Mouse (Mus musculus): ENCODE measurements around the gene Tgoln1. TPM values are rescaled to one million over a fixed set of nuclear protein-coding genes. Genes with fewer than 3 reads are reported as not detected.

Gene Tgoln1
- polyA plus RNA-seq, 1 experiment from 2014 or later = 42.1 TPM

DNA sequence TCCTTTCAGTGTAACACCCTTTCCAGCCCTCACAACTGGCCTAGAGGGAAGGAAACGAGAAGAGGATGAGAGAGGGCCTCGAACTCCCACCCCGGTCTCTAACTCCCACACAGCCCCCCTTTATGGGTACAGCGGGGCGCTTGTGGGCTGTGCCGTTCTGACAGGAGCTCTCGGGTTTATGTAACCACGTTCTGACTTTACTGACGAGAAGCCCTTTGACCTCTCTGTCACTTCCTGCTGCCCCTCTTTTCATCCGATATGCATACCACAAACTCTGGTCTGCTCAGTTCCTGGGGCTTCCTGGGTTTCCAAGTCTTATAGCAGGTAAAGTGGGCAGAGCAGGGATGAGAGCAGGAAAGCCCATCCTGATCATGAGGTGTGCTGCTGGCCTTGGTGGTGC lies 17.5 kb upstream of the Tgoln1 start:
- no peak for ATAC-seq (ENCODE audit: low read depth)

DNA sequence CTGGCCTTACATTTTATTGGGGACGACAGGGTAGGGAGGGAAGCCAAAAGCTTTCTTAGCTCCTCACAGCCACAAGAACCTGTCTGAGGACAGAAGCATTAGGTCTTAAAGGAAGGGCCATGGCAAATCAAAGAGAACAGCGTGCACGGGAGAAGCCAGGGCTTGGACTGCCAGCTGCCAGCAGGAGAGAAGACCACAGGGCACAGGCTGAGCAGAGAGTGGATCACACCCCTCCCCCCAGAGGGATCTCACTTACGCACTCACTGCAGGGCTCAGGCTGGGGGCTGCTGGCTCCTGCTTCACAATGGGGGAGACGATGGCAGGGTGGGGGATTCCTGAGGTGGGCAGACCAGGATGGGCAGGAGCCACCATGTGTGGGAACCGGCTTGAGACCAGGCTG lies 14.9 kb upstream of the Tgoln1 start:
- 69% methylated on average over 6 of the region's 6 CpGs for WGBS
- Histone ChIP-seq H3K4me1 (ENCODE audit: control insufficient read depth, insufficient read depth, low read length) (no peaks in the 10 kb centered on the region), H3K27ac (ENCODE audit: low read depth, low read length) (no peak overlapping the region), H3K9me3 (ENCODE audit: control insufficient read depth, low read length) (no peaks in the 10 kb centered on the region), H3K27me3 (ENCODE audit: control insufficient read depth, insufficient read depth, low read length) (no peaks in the 10 kb centered on the region), H3K4me3 (ENCODE audit: low read depth, low read length) (no peak overlapping the region), H3K4me2 (ENCODE audit: low read depth, low read length) (no peak overlapping the region), H3K9ac (replicated peaks; ENCODE audit: low read depth, low read length) (no peak overlapping the region), H3K36me3 (ENCODE audit: control insufficient read depth, insufficient read depth, low read length) (0 out of 2 replicates have a peak, but pooled peaks cover 3% of the 10 kb centered on the region)
- no peak for ATAC-seq (ENCODE audit: low read depth)

More for the DNA sequence above, 17.5 kb upstream of the Tgoln1 start:
- Histone ChIP-seq H3K9me3 (ENCODE audit: control insufficient read depth, low read length) (no peaks in the 10 kb centered on the region), H3K4me2 (ENCODE audit: low read depth, low read length) (no peak overlapping the region), H3K4me1 (ENCODE audit: control insufficient read depth, insufficient read depth, low read length) (no peaks in the 10 kb centered on the region), H3K27ac (ENCODE audit: low read depth, low read length) (no peak overlapping the region), H3K36me3 (ENCODE audit: control insufficient read depth, insufficient read depth, low read length) (no peaks in the 10 kb centered on the region), H3K4me3 (ENCODE audit: low read depth, low read length) (no peak overlapping the region), H3K27me3 (ENCODE audit: control insufficient read depth, insufficient read depth, low read length) (no peaks in the 10 kb centered on the region), H3K9ac (replicated peaks; ENCODE audit: low read depth, low read length) (no peak overlapping the region)
- WGBS = 79% methylated on average over 10 of the region's 10 CpGs

DNA sequence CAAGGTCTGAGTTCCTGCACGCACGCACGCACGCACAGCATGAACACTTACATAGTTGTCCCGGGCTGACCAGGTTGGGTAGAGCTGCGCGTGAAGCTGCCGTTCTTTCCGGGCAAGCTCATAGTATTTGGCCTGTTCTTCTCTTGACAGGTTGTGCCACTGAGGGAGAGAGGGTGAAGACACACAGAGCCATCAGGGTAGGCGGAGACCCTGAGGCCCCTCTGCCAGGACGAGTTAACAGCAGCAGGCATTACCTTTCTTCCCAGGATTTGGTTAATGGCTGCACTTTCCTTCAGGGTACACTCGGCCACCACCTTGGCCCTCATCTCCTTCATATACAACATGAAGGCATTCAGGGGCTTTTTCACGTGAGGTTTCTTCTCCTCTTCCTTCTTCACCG lies 14.2 kb upstream of the Tgoln1 start:
- 91% methylated on average over 14 of the region's 14 CpGs for WGBS

DNA sequence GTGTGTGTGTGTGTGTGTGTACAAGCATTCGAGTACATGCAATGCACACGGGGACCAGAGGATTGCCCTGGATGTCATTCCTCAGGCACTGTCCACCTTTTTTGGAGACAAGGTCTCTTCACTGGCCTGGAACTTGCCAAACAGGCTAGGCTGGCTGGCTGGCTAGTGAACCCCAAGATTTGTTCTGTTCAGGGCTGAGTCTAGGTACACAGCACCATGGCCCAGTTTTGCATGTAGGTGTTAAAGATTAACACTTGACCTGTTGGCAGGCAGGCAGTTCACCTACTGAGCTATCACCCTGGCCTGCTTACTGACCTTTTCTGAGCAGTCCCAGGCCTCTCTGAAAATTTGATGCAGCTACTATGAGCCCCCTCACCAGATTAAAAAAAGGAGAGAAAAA lies 13.6 kb upstream of the Tgoln1 start:
- 96% methylated on average over 2 of the region's 2 CpGs for WGBS

More for the DNA sequence above, 14.2 kb upstream of the Tgoln1 start:
- no peak for ATAC-seq (ENCODE audit: low read depth)
- Histone ChIP-seq H3K27ac (ENCODE audit: low read depth, low read length) (no peak overlapping the region), H3K9ac (replicated peaks; ENCODE audit: low read depth, low read length) (no peak overlapping the region), H3K4me3 (ENCODE audit: low read depth, low read length) (no peak overlapping the region), H3K36me3 (ENCODE audit: control insufficient read depth, insufficient read depth, low read length) (0 out of 2 replicates have a peak, but pooled peaks cover 3% of the 10 kb centered on the region), H3K27me3 (ENCODE audit: control insufficient read depth, insufficient read depth, low read length) (no peaks in the 10 kb centered on the region), H3K4me1 (ENCODE audit: control insufficient read depth, insufficient read depth, low read length) (no peaks in the 10 kb centered on the region), H3K4me2 (ENCODE audit: low read depth, low read length) (no peak overlapping the region), H3K9me3 (ENCODE audit: control insufficient read depth, low read length) (no peaks in the 10 kb centered on the region)

DNA sequence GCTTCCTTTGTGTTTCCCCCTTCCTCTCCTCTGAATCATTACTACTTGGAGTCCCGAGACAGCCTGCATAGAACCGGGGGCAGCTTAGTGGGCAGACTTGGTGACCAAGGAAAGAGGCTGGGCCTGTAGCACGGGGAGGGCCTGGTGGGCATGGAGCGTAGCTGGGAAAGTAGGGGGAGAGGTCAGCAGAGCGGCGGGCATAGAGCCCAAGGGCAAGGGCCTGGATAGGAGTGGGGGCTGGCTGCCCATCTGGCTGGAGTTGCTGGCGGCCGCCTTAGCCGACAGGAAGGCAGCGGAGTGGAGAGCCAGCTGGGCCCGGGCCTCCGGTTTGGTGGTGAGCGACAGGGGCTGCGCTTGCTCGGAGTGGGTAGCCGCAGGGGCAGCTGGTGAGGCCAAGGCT lies 10.5 kb upstream of the Tgoln1 start:
- 81% methylated on average over 16 of the region's 16 CpGs for WGBS
- 0 out of 2 replicates have a peak, but pooled peaks cover 3% of the 10 kb centered on the region for H3K36me3 ChIP-seq (ENCODE audit: control insufficient read depth, insufficient read depth, low read length)
- no peaks in the 10 kb centered on the region for H3K27me3 ChIP-seq (ENCODE audit: control insufficient read depth, insufficient read depth, low read length)
- no peak overlapping the region for H3K27ac ChIP-seq (ENCODE audit: low read depth, low read length)
- no peak overlapping the region; the same call in 1 of the 2 replicates for H3K9ac ChIP-seq (replicated peaks; ENCODE audit: low read depth, low read length)
- H3K4me3 ChIP-seq (ENCODE audit: low read depth, low read length) = no peak overlapping the region
- no peak for ATAC-seq (ENCODE audit: low read depth)
- H3K4me1 ChIP-seq (ENCODE audit: control insufficient read depth, insufficient read depth, low read length) = no peaks in the 10 kb centered on the region
- no peak overlapping the region for H3K4me2 ChIP-seq (ENCODE audit: low read depth, low read length)
- H3K9me3 ChIP-seq (ENCODE audit: control insufficient read depth, low read length) = no peaks in the 10 kb centered on the region

More for the DNA sequence above, 13.6 kb upstream of the Tgoln1 start:
- Histone ChIP-seq H3K27me3 (ENCODE audit: control insufficient read depth, insufficient read depth, low read length) (no peaks in the 10 kb centered on the region), H3K36me3 (ENCODE audit: control insufficient read depth, insufficient read depth, low read length) (0 out of 2 replicates have a peak, but pooled peaks cover 3% of the 10 kb centered on the region), H3K4me1 (ENCODE audit: control insufficient read depth, insufficient read depth, low read length) (no peaks in the 10 kb centered on the region), H3K9me3 (ENCODE audit: control insufficient read depth, low read length) (no peaks in the 10 kb centered on the region), H3K27ac (ENCODE audit: low read depth, low read length) (no peak overlapping the region), H3K4me2 (ENCODE audit: low read depth, low read length) (no peak overlapping the region), H3K4me3 (ENCODE audit: low read depth, low read length) (no peak overlapping the region), H3K9ac (replicated peaks; ENCODE audit: low read depth, low read length) (no peak overlapping the region)
- ATAC-seq (ENCODE audit: low read depth) = no peak

DNA sequence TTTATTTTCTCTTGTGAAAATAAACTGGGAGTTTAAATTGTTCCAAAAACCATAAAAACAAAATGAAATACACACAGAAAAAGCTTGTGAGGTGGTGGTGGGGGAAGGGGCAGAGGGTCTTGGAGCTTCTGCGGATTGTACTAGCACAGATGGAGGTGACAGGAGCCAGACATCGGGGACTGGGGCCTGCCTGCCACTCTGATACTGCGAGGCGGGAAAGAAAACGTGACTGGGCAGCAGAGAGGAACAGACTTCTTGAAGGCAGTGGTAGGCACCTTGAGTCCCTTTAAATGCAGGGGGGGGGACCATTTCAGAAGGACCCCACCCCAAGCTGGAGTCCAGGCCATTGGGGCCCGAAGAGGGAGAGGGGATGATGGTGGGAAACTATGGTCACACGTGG lies 9.6 kb upstream of the Tgoln1 start:
- no peaks in the 10 kb centered on the region for H3K9me3 ChIP-seq (ENCODE audit: control insufficient read depth, low read length)
- no peaks in the 10 kb centered on the region for H3K27me3 ChIP-seq (ENCODE audit: control insufficient read depth, insufficient read depth, low read length)
- no peak overlapping the region for H3K27ac ChIP-seq (ENCODE audit: low read depth, low read length)
- no peak overlapping the region for H3K9ac ChIP-seq (replicated peaks; ENCODE audit: low read depth, low read length)
- H3K36me3 ChIP-seq (ENCODE audit: control insufficient read depth, insufficient read depth, low read length) = 0 out of 2 replicates have a peak, but pooled peaks cover 3% of the 10 kb centered on the region
- H3K4me1 ChIP-seq (ENCODE audit: control insufficient read depth, insufficient read depth, low read length) = no peaks in the 10 kb centered on the region
- no peak overlapping the region for H3K4me3 ChIP-seq (ENCODE audit: low read depth, low read length)
- 94% methylated on average over 7 of the region's 7 CpGs for WGBS
- no peak for ATAC-seq (ENCODE audit: low read depth)
- H3K4me2 ChIP-seq (ENCODE audit: low read depth, low read length) = no peak overlapping the region

DNA sequence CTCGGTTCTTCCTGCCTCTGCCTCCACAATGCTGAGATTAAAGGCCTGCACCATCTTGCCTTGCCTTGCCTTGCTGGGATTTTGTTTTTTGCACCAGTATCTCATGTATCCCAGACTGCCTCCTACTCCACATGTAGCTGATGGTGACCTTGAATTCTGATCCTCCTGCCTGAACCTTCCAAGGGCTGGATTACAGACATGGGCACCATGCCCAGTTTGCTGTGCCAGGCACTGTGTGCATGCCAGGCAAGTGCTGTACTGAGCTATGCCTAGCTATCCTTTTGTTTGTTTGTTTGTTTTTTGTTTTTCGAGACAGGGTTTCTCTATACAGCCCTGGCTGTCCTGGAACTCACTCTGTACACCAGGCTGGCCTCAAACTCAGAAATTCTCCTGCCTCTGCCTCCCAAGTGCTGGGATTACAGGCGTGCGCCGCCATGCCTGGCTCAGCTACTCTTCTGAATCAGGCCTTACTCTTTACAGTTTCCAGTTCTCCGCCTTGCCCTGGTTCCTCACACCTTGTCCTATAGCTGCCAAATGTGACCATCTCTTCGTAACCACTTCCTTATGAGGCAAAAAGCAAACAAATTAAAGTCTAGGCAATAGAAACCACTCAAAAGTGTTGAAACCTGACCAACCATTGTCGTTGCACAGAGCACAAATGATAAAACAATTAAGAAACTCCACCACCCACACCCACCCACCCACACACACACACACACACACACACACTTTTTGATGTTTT lies 7.0 kb upstream of the Tgoln1 start:
- Histone ChIP-seq H3K27ac (ENCODE audit: low read depth, low read length) (no peak overlapping the region), H3K9ac (replicated peaks; ENCODE audit: low read depth, low read length) (no peak overlapping the region), H3K36me3 (ENCODE audit: control insufficient read depth, insufficient read depth, low read length) (no peaks in the 10 kb centered on the region), H3K9me3 (ENCODE audit: control insufficient read depth, low read length) (no peaks in the 10 kb centered on the region), H3K27me3 (ENCODE audit: control insufficient read depth, insufficient read depth, low read length) (no peaks in the 10 kb centered on the region), H3K4me1 (ENCODE audit: control insufficient read depth, insufficient read depth, low read length) (no peaks in the 10 kb centered on the region), H3K4me2 (ENCODE audit: low read depth, low read length) (no peak overlapping the region), H3K4me3 (ENCODE audit: low read depth, low read length) (no peak overlapping the region)
- WGBS = 87% methylated on average over 8 of the region's 8 CpGs
- ATAC-seq (ENCODE audit: low read depth) = no peak

DNA sequence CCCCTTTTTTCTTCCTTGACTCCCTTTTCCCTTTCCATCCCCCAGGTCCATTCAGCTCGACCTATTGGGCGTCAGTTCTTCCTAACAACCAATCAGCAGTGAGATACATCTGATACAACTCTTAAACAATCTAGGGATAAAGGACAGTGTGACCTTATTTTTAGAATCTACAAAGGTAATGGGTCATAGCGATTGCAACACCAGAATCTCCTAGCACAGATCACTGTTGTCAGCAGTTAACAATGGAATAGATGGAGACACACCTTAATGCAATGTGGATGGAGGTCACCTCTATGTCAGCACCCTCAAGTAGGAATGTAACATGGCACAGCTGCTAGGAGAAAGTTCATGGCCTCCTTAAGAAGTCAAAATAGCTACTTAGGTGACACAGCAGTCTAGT lies 6.1 kb upstream of the Tgoln1 start:
- Histone ChIP-seq H3K9ac (replicated peaks; ENCODE audit: low read depth, low read length) (no peak overlapping the region), H3K4me1 (ENCODE audit: control insufficient read depth, insufficient read depth, low read length) (no peaks in the 10 kb centered on the region), H3K9me3 (ENCODE audit: control insufficient read depth, low read length) (no peaks in the 10 kb centered on the region), H3K27ac (ENCODE audit: low read depth, low read length) (no peak overlapping the region), H3K4me2 (ENCODE audit: low read depth, low read length) (no peak overlapping the region), H3K27me3 (ENCODE audit: control insufficient read depth, insufficient read depth, low read length) (no peaks in the 10 kb centered on the region), H3K4me3 (ENCODE audit: low read depth, low read length) (no peak overlapping the region), H3K36me3 (ENCODE audit: control insufficient read depth, insufficient read depth, low read length) (no peaks in the 10 kb centered on the region)
- ATAC-seq (ENCODE audit: low read depth) = no peak
- 44% methylated on average over 3 of the region's 3 CpGs for WGBS

DNA sequence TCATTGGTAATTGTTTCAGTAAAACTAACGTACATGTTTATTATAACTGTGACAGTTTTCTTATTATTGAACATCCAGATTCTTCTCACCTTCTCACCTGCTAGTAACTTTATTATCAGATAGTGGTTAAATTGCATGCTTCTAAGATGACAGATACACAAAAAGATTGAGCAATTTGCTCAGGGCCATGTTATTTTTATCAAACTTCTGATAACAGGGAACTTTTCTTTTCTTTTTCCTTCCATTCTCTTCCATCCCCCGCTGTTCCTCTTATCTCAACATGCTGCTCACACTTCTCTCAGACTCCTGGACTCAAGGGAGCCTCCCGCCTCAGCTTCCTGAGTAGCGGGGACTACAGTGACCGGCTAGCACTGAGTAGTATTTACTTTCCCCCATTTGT lies 4.1 kb upstream of the Tgoln1 start:
- Histone ChIP-seq H3K4me2 (ENCODE audit: low read depth, low read length) (no peak overlapping the region), H3K4me3 (ENCODE audit: low read depth, low read length) (no peak overlapping the region), H3K9me3 (ENCODE audit: control insufficient read depth, low read length) (no peaks in the 10 kb centered on the region), H3K4me1 (ENCODE audit: control insufficient read depth, insufficient read depth, low read length) (peaks cover 7% of the 10 kb centered on the region), H3K27me3 (ENCODE audit: control insufficient read depth, insufficient read depth, low read length) (no peaks in the 10 kb centered on the region), H3K27ac (ENCODE audit: low read depth, low read length) (no peak overlapping the region), H3K9ac (replicated peaks; ENCODE audit: low read depth, low read length) (no peak overlapping the region), H3K36me3 (ENCODE audit: control insufficient read depth, insufficient read depth, low read length) (no peaks in the 10 kb centered on the region)
- WGBS = 89% methylated on average over 5 of the region's 5 CpGs
- ATAC-seq (ENCODE audit: low read depth) = no peak
